Mouse (Mus musculus): ENCODE measurements around the gene Lcn4. TPM values are rescaled to one million over a fixed set of nuclear protein-coding genes. Genes with fewer than 3 reads are reported as not detected.
"Not testable (repeated sequence)": the region's sequence is repeated elsewhere in the genome, so short reads cannot be mapped to it uniquely, and the experiment has no call there.

Gene Lcn4
- polyA plus RNA-seq (2012; fragmentation: generic; extraction: Trizol): not detected
- long read RNA-seq, experiment 1: 0 reads
- long read RNA-seq, experiment 2: 0 reads

DNA sequence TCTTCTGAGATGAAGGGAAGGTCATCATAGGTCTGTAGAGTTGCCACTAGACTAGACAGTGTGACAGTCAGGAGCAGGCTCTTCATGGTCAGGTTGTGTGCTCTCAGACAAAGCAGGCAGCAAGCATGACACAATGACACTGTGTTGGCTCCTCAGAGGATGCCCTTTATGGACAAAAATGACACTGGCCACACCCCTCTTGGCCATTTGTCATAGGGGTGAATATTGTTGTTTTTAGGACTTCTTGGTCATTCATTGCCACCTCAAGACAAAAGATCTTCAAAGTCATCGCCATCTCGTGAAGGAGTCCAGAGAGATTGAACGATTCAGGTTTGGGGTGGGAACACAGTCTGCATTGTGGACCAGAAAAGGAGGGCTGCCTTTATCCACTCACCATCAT is at the start of gene Lcn4:
Lcn4 (minus strand) TSS at position 101 of the 400 bp plus-strand sequence.
- H3K4me3 ChIP-seq (ENCODE audit: insufficient read depth, poor library complexity, severe bottlenecking): no peak within 1 kb of the TSS
- H3K79me3 ChIP-seq (ENCODE audit: low read depth): no peaks in the 10 kb centered on the region
- H3K36me3 ChIP-seq (ENCODE audit: control insufficient read depth, insufficient read depth): no peaks in the 10 kb centered on the region
- no peak within 1 kb of the TSS for H3ac ChIP-seq (ENCODE audit: control insufficient read depth, insufficient read length, low read depth)
- peaks cover 11% of the 10 kb centered on the region for H3K27me3 ChIP-seq (ENCODE audit: control insufficient read depth, insufficient read depth, insufficient read length)
- TF ChIP-seq FOSL1 (IDR thresholded peaks at IDR 0.05; ENCODE audit: insufficient read depth, low read length, poor library complexity, severe bottlenecking) (no peak), MAX (IDR thresholded peaks at IDR 0.05) (no peak), CTCF (IDR thresholded peaks at IDR 0.05; ENCODE audit: control insufficient read depth, insufficient read depth, insufficient read length) (no peak), MYOG (IDR thresholded peaks at IDR 0.05; ENCODE audit: control insufficient read depth, extremely low read depth, insufficient read length) (no peak), MYOD1 (IDR thresholded peaks at IDR 0.05; ENCODE audit: control insufficient read depth, insufficient read length, low read depth) (no peak), USF1 (IDR thresholded peaks at IDR 0.05; ENCODE audit: low read depth) (no peak), CEBPB (IDR thresholded peaks at IDR 0.05; ENCODE audit: low read depth) (no peak)
- H3K79me2 ChIP-seq (ENCODE audit: control insufficient read depth, insufficient read depth): no peaks in the 10 kb centered on the region

DNA sequence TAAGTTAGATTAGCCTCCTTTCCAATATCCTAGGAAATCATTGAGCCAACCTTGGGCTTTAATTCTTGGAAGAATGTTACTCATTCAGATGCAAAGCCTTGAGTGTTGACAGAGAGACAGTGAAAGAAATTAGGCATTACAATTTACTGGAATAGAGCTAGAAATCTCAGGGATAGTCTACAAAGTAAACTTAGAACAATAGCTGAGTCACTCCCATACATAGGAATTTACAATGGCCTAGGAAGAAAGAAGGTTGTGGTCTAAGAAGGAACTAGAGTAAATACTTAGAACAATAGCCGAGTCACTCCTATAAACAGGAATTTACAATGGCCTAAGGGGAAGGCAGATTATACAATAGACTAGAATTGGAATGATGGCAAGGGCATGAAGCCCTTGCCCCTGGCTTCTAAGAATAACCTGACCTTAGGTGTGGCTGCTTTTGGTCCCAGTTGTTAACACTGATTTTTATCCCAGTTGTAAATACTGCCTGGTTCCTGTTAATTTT is 15.1 kb upstream of the Lcn4 start:
- no peak for TF ChIP-seq MYOD1 (IDR thresholded peaks at IDR 0.05; ENCODE audit: control insufficient read depth, insufficient read length, low read depth)
- no peak for TF ChIP-seq FOSL1 (IDR thresholded peaks at IDR 0.05; ENCODE audit: insufficient read depth, low read length, poor library complexity, severe bottlenecking)
- Histone ChIP-seq H3ac (ENCODE audit: control insufficient read depth, insufficient read length, low read depth) (no peak overlapping the region), H3K27me3 (ENCODE audit: control insufficient read depth, insufficient read depth, insufficient read length) (peaks cover 4% of the 10 kb centered on the region), H3K36me3 (ENCODE audit: control insufficient read depth, insufficient read depth) (no peaks in the 10 kb centered on the region), H3K79me3 (ENCODE audit: low read depth) (no peaks in the 10 kb centered on the region), H3K4me3 (ENCODE audit: insufficient read depth, poor library complexity, severe bottlenecking) (no peak overlapping the region), H3K79me2 (ENCODE audit: control insufficient read depth, insufficient read depth) (no peaks in the 10 kb centered on the region)

DNA sequence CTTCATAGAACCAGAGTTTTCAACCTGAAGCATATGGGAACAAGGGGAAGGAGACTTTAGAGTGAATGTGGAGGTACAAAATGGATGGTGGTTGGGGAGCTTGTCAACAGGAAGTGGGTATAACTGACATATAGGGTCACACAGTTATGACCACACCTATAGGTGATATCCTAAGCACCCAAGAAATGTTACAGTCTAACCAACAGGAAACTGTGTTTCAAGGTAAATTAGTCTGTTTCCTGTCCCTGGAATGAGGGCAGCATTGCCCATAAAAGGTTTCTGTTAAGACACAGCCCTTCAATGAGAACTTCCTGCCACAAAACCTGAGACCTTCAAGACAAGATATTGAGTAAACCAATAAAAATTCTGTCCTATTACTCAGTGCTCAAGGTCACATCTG is 2.3 kb downstream of the Lcn4 start:
- H3K36me3 ChIP-seq (ENCODE audit: control insufficient read depth, insufficient read depth): no peaks in the 10 kb centered on the region
- TF ChIP-seq USF1 (IDR thresholded peaks at IDR 0.05; ENCODE audit: low read depth): no peak
- H3K79me2 ChIP-seq (ENCODE audit: control insufficient read depth, insufficient read depth): no peaks in the 10 kb centered on the region
- H3K27me3 ChIP-seq (ENCODE audit: control insufficient read depth, insufficient read depth, insufficient read length): peaks cover 3% of the 10 kb centered on the region
- H3K79me3 ChIP-seq (ENCODE audit: low read depth): no peaks in the 10 kb centered on the region
- H3ac ChIP-seq (ENCODE audit: control insufficient read depth, insufficient read length, low read depth): no peak overlapping the region
- no peak overlapping the region for H3K4me3 ChIP-seq (ENCODE audit: insufficient read depth, poor library complexity, severe bottlenecking)

DNA sequence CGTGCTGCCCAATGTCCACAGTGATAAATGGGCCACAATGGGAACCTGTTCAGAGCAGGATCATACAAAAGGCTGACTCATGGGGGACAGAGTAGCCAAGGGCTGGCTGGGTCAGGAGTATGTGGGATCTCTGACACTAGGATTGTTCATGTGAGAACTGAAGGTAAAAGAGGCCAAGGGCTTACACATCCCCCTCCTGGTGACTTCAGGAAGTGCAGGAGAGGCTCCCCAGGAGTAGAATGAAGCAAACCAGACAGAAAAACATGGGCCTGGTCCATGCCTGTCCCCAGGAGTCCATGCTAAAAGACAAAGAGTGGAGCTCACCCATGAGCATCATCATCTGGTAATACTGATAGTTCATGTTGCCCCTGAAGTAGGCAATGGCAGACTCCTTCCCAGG is 7.5 kb downstream of the Lcn4 start:
- H3ac ChIP-seq (ENCODE audit: control insufficient read depth, insufficient read length, low read depth); H3K79me2 ChIP-seq (ENCODE audit: control insufficient read depth, insufficient read depth); H3K4me3 ChIP-seq (ENCODE audit: insufficient read depth, poor library complexity, severe bottlenecking); H3K79me3 ChIP-seq (ENCODE audit: low read depth); H3K36me3 ChIP-seq (ENCODE audit: control insufficient read depth, insufficient read depth): not testable (repeated sequence)
- peaks cover 18% of the 10 kb centered on the region for H3K27me3 ChIP-seq (ENCODE audit: control insufficient read depth, insufficient read depth, insufficient read length)

DNA sequence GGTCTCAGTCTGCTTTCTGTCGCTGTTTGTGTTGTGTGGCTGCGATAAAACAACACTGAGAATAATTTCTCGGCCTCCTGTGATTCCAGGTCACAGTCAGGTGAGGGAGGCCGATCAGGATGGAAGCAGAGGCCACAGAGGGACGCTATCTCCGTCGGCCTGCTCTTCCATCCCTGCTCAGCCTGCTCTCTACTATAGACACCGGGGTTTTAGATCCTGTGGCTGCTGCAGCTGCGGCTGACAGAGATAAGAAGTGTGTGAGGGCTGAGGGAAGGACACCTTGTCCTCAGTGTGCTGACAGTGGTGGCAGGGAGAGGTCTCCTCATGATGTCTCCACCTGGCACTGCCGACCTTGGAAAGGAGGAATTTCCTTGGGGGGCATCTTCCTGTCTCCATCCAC is 8.0 kb downstream of the Lcn4 start:
- Histone ChIP-seq H3K27me3 (ENCODE audit: control insufficient read depth, insufficient read depth, insufficient read length) (peaks cover 18% of the 10 kb centered on the region), H3K79me2 (ENCODE audit: control insufficient read depth, insufficient read depth) (no peaks in the 10 kb centered on the region), H3K4me3 (ENCODE audit: insufficient read depth, poor library complexity, severe bottlenecking) (no peak overlapping the region), H3K79me3 (ENCODE audit: low read depth) (no peaks in the 10 kb centered on the region), H3K36me3 (ENCODE audit: control insufficient read depth, insufficient read depth) (no peaks in the 10 kb centered on the region), H3ac (ENCODE audit: control insufficient read depth, insufficient read length, low read depth) (no peak overlapping the region)
- TF ChIP-seq CEBPB (IDR thresholded peaks at IDR 0.05; ENCODE audit: low read depth) (no peak), CTCF (IDR thresholded peaks at IDR 0.05; ENCODE audit: control insufficient read depth, insufficient read depth, insufficient read length) (no peak), MAX (IDR thresholded peaks at IDR 0.05) (no peak), MYOD1 (IDR thresholded peaks at IDR 0.05; ENCODE audit: control insufficient read depth, insufficient read length, low read depth) (no peak), MYOG (IDR thresholded peaks at IDR 0.05; ENCODE audit: control insufficient read depth, extremely low read depth, insufficient read length) (no peak)

DNA sequence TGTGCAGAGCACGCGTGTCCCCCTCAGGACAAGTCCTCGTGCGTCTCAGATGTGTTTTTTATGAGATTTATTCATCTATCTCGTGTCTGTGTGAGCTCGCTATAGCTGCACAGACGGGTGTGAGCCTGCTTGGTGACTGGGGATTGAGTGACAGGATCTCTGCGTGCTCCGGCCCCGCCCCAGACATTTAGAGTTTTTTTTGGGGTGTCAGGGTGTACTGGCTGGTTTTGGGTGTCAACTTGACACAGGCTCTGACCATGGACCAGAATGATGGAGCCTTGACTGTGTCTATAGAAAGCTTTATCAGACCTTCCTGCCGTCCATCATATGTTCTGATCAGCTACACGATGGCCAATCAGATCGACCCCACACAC is 8.6 kb downstream of the Lcn4 start:
- H3K36me3 ChIP-seq (ENCODE audit: control insufficient read depth, insufficient read depth): no peaks in the 10 kb centered on the region
- no peaks in the 10 kb centered on the region for H3K79me3 ChIP-seq (ENCODE audit: low read depth)
- H3K27me3 ChIP-seq (ENCODE audit: control insufficient read depth, insufficient read depth, insufficient read length): peaks cover 18% of the 10 kb centered on the region
- H3ac ChIP-seq (ENCODE audit: control insufficient read depth, insufficient read length, low read depth): no peak overlapping the region
- H3K79me2 ChIP-seq (ENCODE audit: control insufficient read depth, insufficient read depth): no peaks in the 10 kb centered on the region
- no peak overlapping the region for H3K4me3 ChIP-seq (ENCODE audit: insufficient read depth, poor library complexity, severe bottlenecking)
- no peak for TF ChIP-seq MAX (IDR thresholded peaks at IDR 0.05)
- TF ChIP-seq CTCF (IDR thresholded peaks at IDR 0.05; ENCODE audit: control insufficient read depth, insufficient read depth, insufficient read length): no peak
- TF ChIP-seq USF1 (IDR thresholded peaks at IDR 0.05; ENCODE audit: low read depth): no peak
- no peak for TF ChIP-seq FOSL1 (IDR thresholded peaks at IDR 0.05; ENCODE audit: insufficient read depth, low read length, poor library complexity, severe bottlenecking)
- TF ChIP-seq MYOG (IDR thresholded peaks at IDR 0.05; ENCODE audit: control insufficient read depth, extremely low read depth, insufficient read length): no peak
- TF ChIP-seq CEBPB (IDR thresholded peaks at IDR 0.05; ENCODE audit: low read depth): no peak
- TF ChIP-seq MYOD1 (IDR thresholded peaks at IDR 0.05; ENCODE audit: control insufficient read depth, insufficient read length, low read depth): no peak
